Mouse (Mus musculus) testis, postnatal 10 days (tissue): ENCODE results near the gene Clec4d.

ENCODE experiments used
- DNase-seq: peaks from one replicate; pipeline ENCODE4 v3.0.0; 2021; ENCODE audit warnings: low spot score

Clec4d gene

GRCm38 (mm10) chr6:123308033-123308432 is 46.1 kb downstream of the Clec4d start, which contains the start of gene Vmn2r19:
Gene Vmn2r19 (plus strand): TSS chr6:123308333.
- no peak for DNase-seq
